Mouse (Mus musculus) kidney, postnatal 0 days (tissue): ENCODE measurements at regions not wholly inside any gene's neighbourhood (a gene's known extent, or its start where the extent isn't known, plus 50 kb on each side); places are given as distances from the start of the nearest gene placed in this dataset.
A peak's percentile ranks its signal among the peaks of the same experiment; 100 is the strongest.

ENCODE experiments used
- ATAC-seq: fragments of 200-750 bp; cut with Nextera tagmentation; replicated peaks from 2 replicates; pipeline ENCODE4 v1.8.0; 2017; ENCODE audit warnings: low read depth, moderate number of reproducible peaks, moderate TSS enrichment, moderate library complexity; ENCODE audit not compliant: low FRiP score
- DNase-seq: peaks from one replicate; pipeline ENCODE4 v3.0.0-alpha.2; 2016; ENCODE audit warnings: low spot score
- H3K27ac ChIP-seq: fragments of 300-500 bp; sonication (generic); 2 replicates; pipeline ENCODE4 v1.5.1; 2014; ENCODE audit warnings: mild to moderate bottlenecking
- H3K27me3 ChIP-seq: fragments of 300-500 bp; sonication (generic); 2 replicates; pipeline ENCODE4 v1.6.1; 2014; ENCODE audit warnings: low read length, mixed read lengths; ENCODE audit not compliant: insufficient read depth
- H3K36me3 ChIP-seq: fragments of 300-500 bp; sonication (generic); 2 replicates; pipeline ENCODE4 v1.6.1; 2014; ENCODE audit warnings: low read length, mixed read lengths; ENCODE audit not compliant: insufficient read depth
- H3K4me1 ChIP-seq: fragments of 300-500 bp; sonication (generic); replicated peaks from 2 replicates; pipeline ENCODE4 v1.6.1; 2014; ENCODE audit warnings: antibody characterized with exemption, low read length, mixed read lengths; ENCODE audit not compliant: insufficient read depth
- H3K4me2 ChIP-seq: fragments of 300-500 bp; sonication (generic); 2 replicates; pipeline ENCODE4 v1.6.1; 2014; ENCODE audit warnings: mild to moderate bottlenecking, low read length, moderate library complexity, mixed read lengths
- H3K4me3 ChIP-seq: fragments of 300-500 bp; sonication (generic); replicated peaks from 2 replicates; pipeline ENCODE4 v1.5.1; 2014; ENCODE audit warnings: low read depth, low read length
- H3K9ac ChIP-seq: fragments of 300-500 bp; sonication (generic); 2 replicates; pipeline ENCODE4 v1.6.1; 2014; ENCODE audit warnings: low read depth, low read length
- H3K9me3 ChIP-seq: fragments of 300-500 bp; sonication (generic); replicated peaks from 2 replicates; pipeline ENCODE4 v1.6.1; 2016; ENCODE audit warnings: low read length, inconsistent platforms, mixed read lengths
- CTCF ChIP-seq: IDR thresholded peaks from 2 replicates; pipeline ENCODE4 v1.5.1; 2016; ENCODE audit warnings: antibody characterized with exemption, low read depth, mild to moderate bottlenecking, moderate library complexity
- WGBS: fragments of 180-500 bp; shearing (Covaris S2); extraction: QIAGEN DNeasy Blood & Tissue Kit; methylation state at CpG from one replicate; pipeline ENCODE4 v1.1.7; 2014; 5-methylcytosine and 5-hydroxymethylcytosine counted together

DNA sequence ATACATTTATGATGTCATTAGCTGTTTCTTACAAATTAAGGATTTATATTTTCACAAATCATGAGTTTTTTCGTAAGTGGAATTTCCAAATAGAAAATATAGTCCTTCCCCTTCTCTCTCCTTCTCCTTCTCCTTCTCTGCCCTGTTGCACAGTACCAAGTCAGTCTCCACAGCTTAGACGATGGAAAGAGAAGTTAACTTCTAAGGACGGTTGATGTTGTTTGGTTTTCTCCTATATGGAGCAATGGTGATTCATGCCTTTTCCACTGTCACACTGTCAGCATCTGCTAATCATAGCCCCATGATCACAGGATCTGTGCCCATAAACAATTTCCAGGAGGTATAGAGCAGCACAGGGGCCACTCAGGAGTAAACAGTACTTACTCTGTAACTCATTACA, 131.2 kb upstream of the Prdm1 start:
- DNase-seq (no peak), ATAC-seq (no peak)
- Histone ChIP-seq H3K27ac (no peak overlapping the region), H3K9ac (no peak overlapping the region), H3K4me3 (no peak overlapping the region), H3K4me2 (no peak overlapping the region), H3K27me3 (no peaks in the 10 kb centered on the region), H3K36me3 (no peaks in the 10 kb centered on the region), H3K9me3 (no peaks in the 10 kb centered on the region), H3K4me1 (no peaks in the 10 kb centered on the region)
- WGBS, result 70% methylated on average over 3 of the region's 3 CpGs
- no peak for TF ChIP-seq CTCF

GRCm38 (mm10) chr10:44653761-44654160, 125.5 kb upstream of the Prdm1 start:
- TF ChIP-seq CTCF, result no peak
- no peaks in the 10 kb centered on the region for H3K4me1 ChIP-seq
- H3K36me3 ChIP-seq, result no peaks in the 10 kb centered on the region
- H3K9ac ChIP-seq, result no peak overlapping the region
- H3K4me2 ChIP-seq, result no peak overlapping the region
- DNase-seq (peak; percentile 11), ATAC-seq (no peak)
- 61% methylated on average over 5 of the region's 5 CpGs for WGBS
- H3K27ac ChIP-seq, result no peak overlapping the region
- no peak overlapping the region for H3K4me3 ChIP-seq
- H3K9me3 ChIP-seq, result no peaks in the 10 kb centered on the region
- H3K27me3 ChIP-seq, result no peaks in the 10 kb centered on the region

DNA sequence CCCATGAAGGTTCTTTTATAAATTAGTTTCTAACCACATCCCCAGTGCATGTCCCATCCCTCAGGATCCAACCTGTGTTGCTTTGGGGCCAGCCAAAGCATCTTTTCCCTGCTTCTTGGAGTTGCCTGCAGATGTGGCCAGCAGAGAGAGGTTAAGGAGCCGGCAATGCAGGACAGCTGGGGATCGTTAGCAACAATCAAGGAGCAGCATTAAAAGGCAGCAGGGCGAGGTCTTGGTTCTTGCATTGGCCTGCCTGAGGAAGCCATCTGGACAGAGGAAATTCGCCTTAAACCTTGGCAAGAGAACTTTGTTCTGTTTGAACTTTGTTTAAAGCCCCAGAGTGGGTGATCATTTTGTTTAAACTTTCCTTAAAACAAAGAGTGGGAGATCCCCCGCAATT, 118.7 kb upstream of the Prdm1 start:
- ATAC-seq, result no peak

DNA sequence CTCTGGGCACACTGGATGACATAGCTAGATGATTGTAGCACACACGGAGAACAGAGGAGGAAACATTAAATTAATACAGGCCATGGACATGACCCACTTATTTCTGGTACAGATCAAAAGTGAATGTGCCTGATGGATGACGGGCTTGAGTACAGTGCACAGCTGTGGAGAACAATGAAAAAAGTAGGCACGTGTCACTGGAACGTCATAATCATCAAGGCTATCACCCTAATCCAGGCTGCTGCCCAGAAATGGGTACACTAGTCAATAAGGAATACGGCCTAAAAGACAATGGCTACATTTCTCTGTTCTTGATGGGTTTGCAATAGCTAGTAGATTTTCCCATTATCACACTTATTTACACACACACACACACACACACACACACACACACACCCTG, 118.3 kb upstream of the Prdm1 start:
- Histone ChIP-seq H3K4me1 (no peaks in the 10 kb centered on the region), H3K36me3 (no peaks in the 10 kb centered on the region), H3K27me3 (no peaks in the 10 kb centered on the region), H3K4me3 (no peak overlapping the region), H3K9ac (no peak overlapping the region), H3K27ac (no peak overlapping the region), H3K4me2 (no peak overlapping the region), H3K9me3 (no peaks in the 10 kb centered on the region)
- no peak for TF ChIP-seq CTCF
- no peak for DNase-seq
- 82% methylated on average over 5 of the region's 5 CpGs for WGBS
- no peak for ATAC-seq

More for the DNA sequence above, 118.7 kb upstream of the Prdm1 start:
- 26% methylated on average over 5 of the region's 5 CpGs for WGBS
- TF ChIP-seq CTCF, result no peak
- DNase-seq, result peak; percentile 8
- H3K9ac ChIP-seq, result no peak overlapping the region
- no peaks in the 10 kb centered on the region for H3K27me3 ChIP-seq
- H3K4me3 ChIP-seq, result no peak overlapping the region
- H3K4me2 ChIP-seq, result no peak overlapping the region
- no peak overlapping the region for H3K27ac ChIP-seq
- H3K4me1 ChIP-seq, result no peaks in the 10 kb centered on the region
- no peaks in the 10 kb centered on the region for H3K9me3 ChIP-seq
- no peaks in the 10 kb centered on the region for H3K36me3 ChIP-seq

DNA sequence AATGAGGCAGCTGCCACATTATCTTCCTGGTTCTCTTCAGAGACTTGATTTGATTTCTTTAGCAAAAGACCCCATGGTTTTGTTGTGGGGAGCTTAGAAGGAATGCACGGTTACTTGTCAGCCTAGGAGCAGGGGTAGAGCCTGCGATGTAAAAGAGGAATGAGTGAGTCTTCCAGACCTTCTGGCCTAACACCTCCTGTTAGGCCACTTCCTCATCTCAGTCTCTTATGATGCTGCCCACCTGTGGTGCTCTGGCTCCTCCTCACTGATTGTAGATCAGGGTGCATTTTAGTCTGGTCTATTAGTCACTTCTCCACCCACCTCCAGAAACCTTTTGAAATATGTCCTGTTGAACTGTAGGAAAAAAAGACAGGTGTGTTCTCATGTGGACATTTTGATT, 113.3 kb upstream of the Prdm1 start:
- H3K9me3 ChIP-seq, result no peaks in the 10 kb centered on the region
- H3K4me3 ChIP-seq, result no peak overlapping the region
- no peaks in the 10 kb centered on the region for H3K4me1 ChIP-seq
- no peak overlapping the region for H3K4me2 ChIP-seq
- ATAC-seq (no peak), DNase-seq (no peak)
- no peaks in the 10 kb centered on the region for H3K27me3 ChIP-seq
- WGBS, result 87% methylated on average over 2 of the region's 2 CpGs
- H3K36me3 ChIP-seq, result no peaks in the 10 kb centered on the region
- H3K27ac ChIP-seq, result no peak overlapping the region
- no peak for TF ChIP-seq CTCF
- no peak overlapping the region for H3K9ac ChIP-seq

- H3K27me3 ChIP-seq, result no peaks in the 10 kb centered on the region
- no peak overlapping the region for H3K9ac ChIP-seq
- H3K9me3 ChIP-seq, result no peaks in the 10 kb centered on the region
- H3K4me2 ChIP-seq, result no peak overlapping the region
- DNase-seq (no peak), ATAC-seq (no peak)
- WGBS, result 92% methylated on average over 8 of the region's 8 CpGs
- TF ChIP-seq CTCF, result no peak
- H3K4me3 ChIP-seq, result no peak overlapping the region
- no peak overlapping the region for H3K27ac ChIP-seq
- no peaks in the 10 kb centered on the region for H3K4me1 ChIP-seq
- no peaks in the 10 kb centered on the region for H3K36me3 ChIP-seq
Measured at GRCm38 (mm10) chr10:44640620-44641019, 112.3 kb upstream of the Prdm1 start.

DNA sequence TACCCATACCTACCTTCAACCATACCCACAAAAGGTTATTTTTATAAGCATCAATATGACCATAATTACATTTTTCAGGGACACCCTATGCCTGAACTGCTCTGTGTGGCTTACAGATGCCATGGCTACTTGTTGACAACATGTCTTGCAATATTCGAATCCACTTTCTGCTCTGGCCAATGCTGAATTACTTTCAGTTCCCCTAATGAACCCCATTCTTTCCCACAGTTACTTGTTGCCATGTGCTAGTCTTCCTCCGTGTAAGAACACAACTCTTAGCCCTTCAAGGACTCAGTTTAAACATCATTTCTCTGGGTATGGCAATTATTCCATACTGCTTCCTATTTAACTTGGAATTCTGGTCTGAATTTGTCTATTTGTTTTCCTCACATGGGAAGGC, 110.4 kb upstream of the Prdm1 start:
- H3K9ac ChIP-seq, result no peak overlapping the region
- no peak overlapping the region for H3K4me2 ChIP-seq
- H3K36me3 ChIP-seq, result no peaks in the 10 kb centered on the region
- no peak overlapping the region for H3K27ac ChIP-seq
- no peak for TF ChIP-seq CTCF
- no peak for ATAC-seq
- H3K27me3 ChIP-seq, result no peaks in the 10 kb centered on the region
- H3K9me3 ChIP-seq, result no peaks in the 10 kb centered on the region
- H3K4me1 ChIP-seq, result no peaks in the 10 kb centered on the region
- DNase-seq, result no peak
- 86% methylated on average over 2 of the region's 2 CpGs for WGBS
- H3K4me3 ChIP-seq, result no peak overlapping the region
